Mouse (Mus musculus) C2C12 (cell line): ENCODE measurements around the gene Olfr750. TPM values are rescaled to one million over a fixed set of nuclear protein-coding genes. Genes with fewer than 3 reads are reported as not detected.
"Not testable (repeated sequence)": the region's sequence is repeated elsewhere in the genome, so short reads cannot be mapped to it uniquely, and the experiment has no call there.

Experiments
- H3K27me3 ChIP-seq: one replicate; pipeline ENCODE4 v1.6.1; 2011; ENCODE audit not compliant: control insufficient read depth, insufficient read depth, insufficient read length
- H3K36me3 ChIP-seq: one replicate; pipeline ENCODE4 v1.6.1; 2011; ENCODE audit not compliant: control insufficient read depth, insufficient read depth
- H3K4me3 ChIP-seq: one replicate; pipeline ENCODE4 v1.5.1; 2011; ENCODE audit warnings: mild to moderate bottlenecking, control low read depth; ENCODE audit not compliant: poor library complexity, insufficient read depth, severe bottlenecking
- H3K79me2 ChIP-seq: one replicate; pipeline ENCODE4 v1.6.1; 2011; ENCODE audit not compliant: control insufficient read depth, insufficient read depth
- H3K79me3 ChIP-seq: one replicate; pipeline ENCODE4 v1.6.1; 2011; ENCODE audit warnings: low read depth, control low read depth
- H3ac ChIP-seq: one replicate; pipeline ENCODE3; 2011; ENCODE audit warnings: low read depth; ENCODE audit not compliant: control insufficient read depth, insufficient read length
- CEBPB ChIP-seq: IDR thresholded peaks from one replicate; pipeline ENCODE4 v1.6.1; 2011; ENCODE audit warnings: low read depth, mild to moderate bottlenecking, control low read depth, moderate library complexity
- CTCF ChIP-seq: IDR thresholded peaks from one replicate; pipeline ENCODE4 v1.5.1; 2011; ENCODE audit not compliant: control insufficient read depth, insufficient read depth, insufficient read length
- FOSL1 ChIP-seq: IDR thresholded peaks from one replicate; pipeline ENCODE4 v1.8.0; 2011; ENCODE audit warnings: mild to moderate bottlenecking, low read length; ENCODE audit not compliant: poor library complexity, insufficient read depth, severe bottlenecking
- MAX ChIP-seq: IDR thresholded peaks from one replicate; pipeline ENCODE4 v1.6.1; 2011; ENCODE audit warnings: mild to moderate bottlenecking, control low read depth
- MYOD1 ChIP-seq: IDR thresholded peaks from one replicate; pipeline ENCODE4 v1.6.1; 2011; ENCODE audit warnings: low read depth; ENCODE audit not compliant: control insufficient read depth, insufficient read length
- MYOG ChIP-seq: IDR thresholded peaks from one replicate; pipeline ENCODE4 v1.6.1; 2011; ENCODE audit not compliant: control insufficient read depth, insufficient read length; ENCODE audit errors: extremely low read depth
- USF1 ChIP-seq: IDR thresholded peaks from one replicate; pipeline ENCODE4 v1.6.1; 2011; ENCODE audit warnings: low read depth, mild to moderate bottlenecking, control low read depth, moderate library complexity
- polyA plus RNA-seq: library from polyadenylated mRNA; unstranded; fragments of >200 nt; fragmentation: generic; extraction: Trizol; gene quantifications from one replicate; pipeline ENCODE4 v1.2.1, GENCODE M21; 2012; ENCODE audit warnings: missing spikeins

Olfr750 gene
- polyA plus RNA-seq, 1 experiment, result not detected

GRCm38 (mm10) chr14:51103217-51103616 lies 29.0 kb upstream of the Olfr750 start:
- H3K27me3 ChIP-seq, result no peaks in the 10 kb centered on the region
- H3ac ChIP-seq, result no peak overlapping the region
- no peaks in the 10 kb centered on the region for H3K36me3 ChIP-seq
- no peak overlapping the region for H3K4me3 ChIP-seq
- H3K79me3 ChIP-seq, result no peaks in the 10 kb centered on the region
- no peaks in the 10 kb centered on the region for H3K79me2 ChIP-seq
- no peak for TF ChIP-seq USF1

GRCm38 (mm10) chr14:51101284-51101683 lies 27.0 kb upstream of the Olfr750 start:
- no peak overlapping the region for H3ac ChIP-seq
- H3K4me3 ChIP-seq, result no peak overlapping the region
- H3K79me2 ChIP-seq, result no peaks in the 10 kb centered on the region
- H3K27me3 ChIP-seq, result no peaks in the 10 kb centered on the region
- H3K79me3 ChIP-seq, result no peaks in the 10 kb centered on the region
- TF ChIP-seq MYOD1, result no peak
- no peak for TF ChIP-seq USF1
- no peak for TF ChIP-seq FOSL1
- no peak for TF ChIP-seq CTCF
- TF ChIP-seq MYOG, result no peak
- TF ChIP-seq MAX, result no peak
- no peak for TF ChIP-seq CEBPB
- no peaks in the 10 kb centered on the region for H3K36me3 ChIP-seq

GRCm38 (mm10) chr14:51098921-51099320 lies 24.7 kb upstream of the Olfr750 start:
- TF ChIP-seq CEBPB (no peak), MYOD1 (no peak), USF1 (no peak), MYOG (no peak), CTCF (no peak), MAX (no peak), FOSL1 (no peak)
- H3K79me2 ChIP-seq, result no peaks in the 10 kb centered on the region

GRCm38 (mm10) chr14:51098300-51098699 lies 24.1 kb upstream of the Olfr750 start:
- H3K36me3 ChIP-seq, H3K4me3 ChIP-seq, H3ac ChIP-seq, H3K79me3 ChIP-seq, H3K27me3 ChIP-seq, H3K79me2 ChIP-seq: not testable (repeated sequence)

More at GRCm38 (mm10) chr14:51098921-51099320, 24.7 kb upstream of the Olfr750 start:
- Histone ChIP-seq H3K4me3 (no peak overlapping the region), H3K36me3 (no peaks in the 10 kb centered on the region), H3K79me3 (no peaks in the 10 kb centered on the region), H3ac (no peak overlapping the region), H3K27me3 (no peaks in the 10 kb centered on the region)

- no peak overlapping the region for H3ac ChIP-seq
- H3K79me2 ChIP-seq, result no peaks in the 10 kb centered on the region
- H3K27me3 ChIP-seq, result no peaks in the 10 kb centered on the region
- no peaks in the 10 kb centered on the region for H3K36me3 ChIP-seq
- TF ChIP-seq CTCF (no peak), MYOD1 (no peak), MAX (no peak), MYOG (no peak), USF1 (no peak), FOSL1 (no peak), CEBPB (no peak)
- peaks cover 1% of the 10 kb centered on the region for H3K79me3 ChIP-seq
- no peak overlapping the region for H3K4me3 ChIP-seq
Observed at GRCm38 (mm10) chr14:51095736-51096524, 21.7 kb upstream of the Olfr750 start.

GRCm38 (mm10) chr14:51094921-51095320 lies 20.7 kb upstream of the Olfr750 start:
- H3K79me3 ChIP-seq, result peaks cover 1% of the 10 kb centered on the region
- H3ac ChIP-seq, result no peak overlapping the region
- no peak for TF ChIP-seq MYOD1
- no peak for TF ChIP-seq CTCF
- no peak for TF ChIP-seq USF1
- TF ChIP-seq CEBPB, result no peak
- TF ChIP-seq MAX, result no peak
- TF ChIP-seq FOSL1, result no peak
- no peak for TF ChIP-seq MYOG
- no peak overlapping the region for H3K4me3 ChIP-seq
- no peaks in the 10 kb centered on the region for H3K36me3 ChIP-seq
- H3K79me2 ChIP-seq, result no peaks in the 10 kb centered on the region
- no peaks in the 10 kb centered on the region for H3K27me3 ChIP-seq
